Mouse (Mus musculus): ENCODE measurements around the gene Cpvl.

GRCm38 (mm10) chr6:53906871-53907270, 71.6 kb downstream of the Cpvl start:
- TF ChIP-seq NELFE (IDR thresholded peaks at IDR 0.05; ENCODE audit: low read depth, low read length), result no peak
- TF ChIP-seq CTCF (conservative IDR thresholded peaks at IDR 0.05 in 1 of 2, IDR thresholded peaks at IDR 0.05 in 1 of 2; ENCODE audit: low read depth in 2 of 2, low read length in 2 of 2), result no peak
- no peak for TF ChIP-seq MEF2A (IDR thresholded peaks at IDR 0.05; ENCODE audit: borderline replicate concordance, low read depth, low read length)
- no peak for TF ChIP-seq CHD2 (IDR thresholded peaks at IDR 0.05; ENCODE audit: low read length)
- no peak for TF ChIP-seq MYC (IDR thresholded peaks at IDR 0.05; ENCODE audit: low read depth, low read length)
- TF ChIP-seq E2F4 (IDR thresholded peaks at IDR 0.05; ENCODE audit: insufficient replicate concordance, low read depth, low read length), result no peak
- TF ChIP-seq EP300 (IDR thresholded peaks at IDR 0.05; ENCODE audit: low read length), result no peak
- TF ChIP-seq USF1 (IDR thresholded peaks at IDR 0.05; ENCODE audit: low read depth, low read length), result no peak

Measured in CH12.LX (cell line).